Mouse (Mus musculus) bone marrow, adult 2 months (tissue): Measurements from ENCODE around the gene Agmat.

Source experiments
- CTCF ChIP-seq: fragments of 200-500 bp; IDR thresholded peaks from 2 replicates; pipeline ENCODE4 v1.5.1; 2011; ENCODE audit warnings: low read length, control low read depth; ENCODE audit not compliant: control insufficient read depth, insufficient read depth
- POLR2A ChIP-seq: fragments of 200-500 bp; IDR thresholded peaks from 2 replicates; pipeline ENCODE4 v1.6.1; 2011; ENCODE audit warnings: low read depth, mild to moderate bottlenecking, control low read depth, low read length, borderline replicate concordance; ENCODE audit not compliant: control insufficient read depth

DNA sequence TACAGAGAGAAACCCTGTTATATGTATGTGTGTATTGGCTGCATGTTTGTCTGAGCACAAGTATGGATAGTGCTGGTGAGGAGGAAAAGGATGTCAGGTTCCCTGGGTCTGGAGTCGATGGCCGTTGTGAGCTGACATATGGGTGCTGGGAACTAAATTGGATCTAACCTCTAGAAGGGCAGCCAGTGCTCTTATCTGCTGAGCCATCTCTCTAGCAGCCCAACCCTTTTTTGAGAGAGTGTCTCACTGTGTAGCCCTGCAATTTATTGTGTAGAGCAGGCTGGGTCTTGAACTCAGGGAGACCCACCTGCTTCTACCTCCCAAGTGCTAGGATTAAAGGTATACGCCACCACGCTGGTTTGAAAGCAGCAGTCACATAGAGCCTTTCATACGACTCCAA lies 21.2 kb upstream of the Agmat start:
- TF ChIP-seq POLR2A (no peak), CTCF (no peak)
